Mouse (Mus musculus) lung, embryonic 14.5 days (tissue): ENCODE measurements at regions not wholly inside any gene's neighbourhood (a gene's known extent, or its start where the extent isn't known, plus 50 kb on each side); places are given as distances from the start of the nearest gene placed in this dataset.

Source experiments
- ATAC-seq: fragments of 200-750 bp; cut with Nextera tagmentation; 2 replicates; pipeline ENCODE4 v1.8.0; 2017; ENCODE audit warnings: mild to moderate bottlenecking, moderate TSS enrichment, moderate library complexity; ENCODE audit not compliant: insufficient read depth
- DNase-seq: peaks from one replicate; pipeline ENCODE4 v3.0.0-alpha.2; 2015
- H3K27ac ChIP-seq: fragments of 300-500 bp; sonication (generic); 2 replicates; pipeline ENCODE4 v1.5.1; 2014; ENCODE audit warnings: low read depth, mild to moderate bottlenecking, moderate library complexity
- H3K27me3 ChIP-seq: fragments of 300-500 bp; sonication (generic); 2 replicates; pipeline ENCODE4 v1.6.1; 2014; ENCODE audit warnings: low read length, control low read depth; ENCODE audit not compliant: insufficient read depth
- H3K36me3 ChIP-seq: fragments of 300-500 bp; sonication (generic); 2 replicates; pipeline ENCODE4 v1.6.1; 2014; ENCODE audit warnings: control low read depth; ENCODE audit not compliant: insufficient read depth
- H3K4me1 ChIP-seq: fragments of 300-500 bp; sonication (generic); 2 replicates; pipeline ENCODE4 v1.6.1; 2014; ENCODE audit warnings: antibody characterized with exemption, control low read depth; ENCODE audit not compliant: insufficient read depth
- H3K4me2 ChIP-seq: fragments of 300-500 bp; sonication (generic); 2 replicates; pipeline ENCODE4 v1.6.1; 2014; ENCODE audit warnings: mild to moderate bottlenecking
- H3K4me3 ChIP-seq: fragments of 300-500 bp; sonication (generic); 2 replicates; pipeline ENCODE4 v1.5.1; 2014; ENCODE audit warnings: low read depth, low read length
- H3K9ac ChIP-seq: fragments of 300-500 bp; sonication (generic); 2 replicates; pipeline ENCODE4 v1.6.1; 2014
- H3K9me3 ChIP-seq: fragments of 300-500 bp; sonication (generic); 2 replicates; pipeline ENCODE4 v1.6.1; 2016; ENCODE audit warnings: low read depth, low read length, control low read depth
- CTCF ChIP-seq: IDR thresholded peaks from 2 replicates; pipeline ENCODE4 v1.5.1; 2016; ENCODE audit warnings: antibody characterized with exemption, low read depth
- WGBS: fragments of 180-500 bp; shearing (Covaris S2); extraction: QIAGEN DNeasy Blood & Tissue Kit; methylation state at CpG from one replicate; pipeline ENCODE4 v1.1.7; 2014; 5-methylcytosine and 5-hydroxymethylcytosine counted together

DNA sequence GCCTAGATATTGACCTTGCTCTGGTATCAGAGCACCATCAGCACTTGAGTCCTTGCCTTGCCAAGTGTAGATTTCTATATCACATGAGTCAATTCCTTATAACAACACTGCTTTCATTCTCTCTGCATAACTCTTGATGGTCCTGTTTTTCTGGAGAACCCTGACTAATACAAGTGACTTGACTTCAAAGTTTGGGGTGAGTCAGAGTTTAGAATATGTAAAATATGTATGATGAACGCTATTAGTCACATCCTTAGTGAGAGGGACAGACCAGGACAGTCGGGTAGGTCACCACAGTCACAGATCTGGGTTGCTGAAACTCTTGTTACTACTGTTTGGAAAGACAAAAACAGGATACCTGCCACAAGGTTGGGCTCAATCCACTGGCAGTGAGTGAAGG, 1105.3 kb downstream of the Mrps31 start:
- Histone ChIP-seq H3K4me3 (no peak overlapping the region), H3K27me3 (no peaks in the 10 kb centered on the region), H3K9me3 (no peaks in the 10 kb centered on the region), H3K27ac (no peak overlapping the region), H3K4me2 (no peak overlapping the region), H3K4me1 (no peaks in the 10 kb centered on the region), H3K36me3 (no peaks in the 10 kb centered on the region), H3K9ac (no peak overlapping the region)
- 64% methylated on average over 2 of the region's 2 CpGs for WGBS
- ATAC-seq (no peak), DNase-seq (no peak)
- no peak for TF ChIP-seq CTCF

DNA sequence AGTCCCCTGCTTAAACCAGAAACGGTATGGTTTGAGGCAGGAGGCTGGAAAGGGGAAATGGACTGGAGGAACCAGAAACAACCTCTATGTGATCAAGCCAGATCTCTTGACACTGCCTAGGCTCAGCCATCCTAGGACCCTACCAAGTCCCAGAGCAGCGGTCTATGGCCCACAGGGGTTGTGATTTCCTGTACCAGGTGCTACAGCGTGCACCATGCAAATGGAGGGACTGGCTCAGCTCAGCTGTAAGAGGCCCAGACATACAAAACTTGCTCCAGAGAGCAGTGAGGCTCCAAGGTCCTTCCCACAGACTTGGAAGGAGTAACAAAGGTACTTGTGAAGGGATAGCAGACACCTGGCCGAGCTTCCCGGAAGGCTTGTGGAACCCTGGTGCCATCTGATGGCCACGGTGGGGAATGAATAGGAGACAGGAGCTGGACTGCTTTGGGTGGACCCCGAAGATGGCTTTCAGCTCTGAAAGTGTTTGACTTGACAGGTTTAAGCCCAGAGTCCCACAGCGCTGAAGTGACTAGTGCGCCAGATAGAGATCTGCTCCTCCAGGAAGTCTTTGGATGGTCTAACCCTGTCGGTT, 1120.5 kb downstream of the Mrps31 start:
- H3K9me3 ChIP-seq, result no peaks in the 10 kb centered on the region
- no peak overlapping the region for H3K27ac ChIP-seq
- TF ChIP-seq CTCF, result peak; percentile 72
- no peaks in the 10 kb centered on the region for H3K4me1 ChIP-seq
- H3K36me3 ChIP-seq, result no peaks in the 10 kb centered on the region
- ATAC-seq (no peak; the same call in 1 of the 2 replicates), DNase-seq (peak; percentile 67)
- no peak overlapping the region for H3K9ac ChIP-seq
- no peaks in the 10 kb centered on the region for H3K27me3 ChIP-seq
- WGBS, result 36% methylated on average over 10 of the region's 10 CpGs
- no peak overlapping the region for H3K4me2 ChIP-seq
- no peak overlapping the region for H3K4me3 ChIP-seq

DNA sequence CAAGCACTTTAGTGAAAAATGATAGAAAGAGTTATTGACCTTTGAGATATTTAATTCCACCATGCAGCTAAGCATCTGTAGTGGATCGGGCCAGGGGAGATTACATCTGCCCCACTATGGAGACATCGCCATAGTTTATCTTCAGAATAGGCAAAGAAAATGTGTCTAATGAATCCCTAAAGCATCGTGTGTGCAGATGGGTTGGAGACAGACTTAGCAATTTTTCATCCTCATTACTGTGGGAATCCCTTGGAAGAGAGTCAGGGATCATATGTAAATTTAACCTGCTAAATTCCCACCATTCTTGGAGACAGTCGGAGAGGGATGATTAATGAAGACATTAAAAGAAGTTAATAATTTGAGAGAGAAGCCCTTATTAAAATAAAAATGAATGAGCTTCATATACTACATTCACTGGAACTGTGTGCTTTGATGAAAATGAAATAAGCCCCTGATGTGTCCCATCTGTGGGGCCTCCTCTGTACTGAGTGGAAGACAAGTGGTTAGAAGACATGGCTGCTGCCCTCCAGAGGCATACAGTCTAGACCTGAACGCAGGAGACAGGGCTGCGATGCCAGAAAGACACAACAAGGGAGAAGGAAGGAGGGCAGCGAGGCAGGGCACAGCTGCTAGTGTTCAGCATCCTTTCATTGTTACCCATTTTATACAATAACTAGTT, 1126.7 kb downstream of the Mrps31 start:
- DNase-seq (no peak), ATAC-seq (no peak)
- no peak overlapping the region for H3K4me2 ChIP-seq
- H3K9me3 ChIP-seq, result no peaks in the 10 kb centered on the region
- TF ChIP-seq CTCF, result no peak
- no peaks in the 10 kb centered on the region for H3K36me3 ChIP-seq
- H3K9ac ChIP-seq, result no peak overlapping the region
- H3K27ac ChIP-seq, result no peak overlapping the region
- H3K4me1 ChIP-seq, result no peaks in the 10 kb centered on the region
- H3K27me3 ChIP-seq, result no peaks in the 10 kb centered on the region
- WGBS, result 64% methylated on average over 7 of the region's 7 CpGs
- no peak overlapping the region for H3K4me3 ChIP-seq

DNA sequence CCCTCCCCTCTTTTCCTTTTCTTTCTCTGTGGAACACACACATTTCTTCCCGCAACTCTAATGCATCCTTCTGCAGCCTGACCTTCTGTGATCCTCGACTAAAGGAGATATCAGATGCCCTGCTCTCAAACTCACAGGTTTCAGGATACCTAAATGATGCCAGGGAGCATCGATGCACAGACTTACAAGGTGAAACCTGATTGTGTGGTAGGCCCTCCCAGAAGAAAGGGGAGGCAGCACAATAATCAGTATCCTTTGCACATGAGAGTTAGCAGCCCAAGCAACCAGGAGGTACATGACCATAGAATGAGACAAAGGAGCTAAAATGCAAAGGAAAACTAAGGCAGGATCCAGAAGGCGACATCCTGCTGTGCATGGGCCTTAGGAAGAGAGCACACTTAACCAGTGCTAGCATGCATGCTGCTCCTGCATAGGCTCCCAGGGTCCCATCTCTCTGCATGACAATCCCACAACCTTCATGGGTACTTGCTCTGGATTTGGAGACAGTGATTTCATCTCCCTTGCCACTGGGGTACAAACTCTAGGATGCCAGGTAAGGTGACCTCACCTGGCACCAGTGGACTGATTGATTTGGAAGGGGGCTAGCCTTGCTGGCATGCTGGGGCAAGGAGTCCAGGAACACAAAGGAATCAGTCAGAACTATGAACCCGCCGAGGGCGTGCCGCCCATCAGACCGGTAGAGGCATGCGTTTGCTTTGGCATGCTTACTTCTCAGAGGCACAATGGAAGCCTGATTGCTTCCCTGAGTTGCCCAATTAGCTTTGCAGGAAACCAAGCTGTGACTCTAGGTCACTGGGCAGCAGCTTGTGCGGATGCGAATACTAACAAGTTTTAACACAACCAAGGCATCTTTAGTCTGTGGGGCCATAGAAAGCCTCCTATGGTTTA, 1142.7 kb downstream of the Mrps31 start:
- no peak for TF ChIP-seq CTCF
- 75% methylated on average over 11 of the region's 12 CpGs for WGBS

DNA sequence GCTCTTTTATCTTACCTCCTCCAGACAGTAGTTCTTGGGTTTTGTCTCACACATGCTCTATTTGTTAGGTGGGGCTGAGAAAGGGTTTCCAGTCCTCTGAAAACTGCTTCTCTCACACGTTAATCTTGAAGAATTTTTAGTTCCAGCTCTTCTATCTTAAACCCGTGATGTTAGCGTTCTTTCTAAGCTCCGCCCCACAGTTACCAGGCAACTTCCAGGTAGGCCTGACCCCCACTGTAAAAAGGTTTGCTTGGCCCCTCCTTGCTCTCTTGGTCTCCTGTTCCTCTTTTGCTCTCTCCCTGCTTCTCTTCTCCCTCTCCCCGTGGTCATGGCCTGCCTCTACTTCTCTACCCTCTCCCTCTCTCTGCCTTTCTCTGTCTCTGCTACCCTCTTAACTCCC, 1149.7 kb downstream of the Mrps31 start:
- ATAC-seq (no peak), DNase-seq (no peak)
- Histone ChIP-seq H3K27me3 (no peaks in the 10 kb centered on the region), H3K9ac (no peak overlapping the region), H3K27ac (no peak overlapping the region), H3K9me3 (no peaks in the 10 kb centered on the region), H3K4me1 (no peaks in the 10 kb centered on the region), H3K36me3 (no peaks in the 10 kb centered on the region), H3K4me3 (no peak overlapping the region), H3K4me2 (no peak overlapping the region)
- WGBS, result 72% methylated on average over 5 of the region's 5 CpGs
- TF ChIP-seq CTCF, result no peak

More for the DNA sequence above, 1142.7 kb downstream of the Mrps31 start:
- no peak overlapping the region for H3K4me2 ChIP-seq
- no peaks in the 10 kb centered on the region for H3K27me3 ChIP-seq
- no peak overlapping the region for H3K9ac ChIP-seq
- no peaks in the 10 kb centered on the region for H3K4me1 ChIP-seq
- H3K27ac ChIP-seq, result no peak overlapping the region
- H3K4me3 ChIP-seq, result no peak overlapping the region
- H3K36me3 ChIP-seq, result no peaks in the 10 kb centered on the region
- DNase-seq (no peak), ATAC-seq (no peak)
- H3K9me3 ChIP-seq, result no peaks in the 10 kb centered on the region

DNA sequence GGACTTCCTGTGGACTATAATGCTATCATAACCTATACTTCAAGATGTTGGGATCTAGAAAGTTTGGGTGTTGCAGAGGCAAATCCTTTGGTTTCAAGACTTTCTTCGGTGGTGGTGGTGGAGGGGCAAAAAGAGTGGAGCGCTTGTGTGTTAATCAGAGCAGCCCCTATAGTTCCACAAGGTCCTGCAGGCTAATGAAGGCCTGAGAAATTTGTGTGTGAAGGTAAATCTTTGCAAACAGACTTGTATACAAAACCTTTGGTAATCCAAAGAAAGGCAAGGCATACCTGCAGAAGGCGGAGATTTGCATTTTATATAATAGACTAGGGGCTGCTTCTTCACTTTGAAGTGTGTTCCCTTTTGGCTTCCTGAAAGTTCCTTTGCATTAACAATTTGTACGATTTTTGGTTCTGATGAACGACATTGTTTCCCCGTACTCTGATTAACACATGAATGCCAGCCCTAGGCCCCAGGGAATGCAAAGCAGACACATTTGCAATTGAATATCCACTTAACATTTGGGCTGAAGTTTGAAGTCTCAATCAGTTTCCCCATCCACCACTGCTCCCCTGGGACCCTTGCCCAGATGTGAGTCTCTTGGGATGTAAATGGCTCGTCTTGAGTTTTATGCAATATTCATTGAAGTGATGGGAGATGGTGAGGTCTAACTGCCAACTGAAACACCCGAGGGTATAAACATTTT, 1150.7 kb downstream of the Mrps31 start:
- Histone ChIP-seq H3K27me3 (no peaks in the 10 kb centered on the region), H3K4me3 (no peak overlapping the region), H3K9ac (no peak overlapping the region), H3K9me3 (no peaks in the 10 kb centered on the region), H3K4me1 (no peaks in the 10 kb centered on the region), H3K4me2 (no peak overlapping the region), H3K27ac (no peak overlapping the region), H3K36me3 (no peaks in the 10 kb centered on the region)
- no peak for ATAC-seq
- 44% methylated on average over 8 of the region's 8 CpGs for WGBS
- TF ChIP-seq CTCF, result no peak
- no peak for DNase-seq
